Mouse (Mus musculus): Measurements from ENCODE around the gene Tdrd6.

The Tdrd6 gene

GRCm38 (mm10) chr17:43619156-43619555, 10.9 kb downstream of the Tdrd6 start:
- no peak for DNase-seq (ENCODE audit: low spot score in 2 of 2)

DNA sequence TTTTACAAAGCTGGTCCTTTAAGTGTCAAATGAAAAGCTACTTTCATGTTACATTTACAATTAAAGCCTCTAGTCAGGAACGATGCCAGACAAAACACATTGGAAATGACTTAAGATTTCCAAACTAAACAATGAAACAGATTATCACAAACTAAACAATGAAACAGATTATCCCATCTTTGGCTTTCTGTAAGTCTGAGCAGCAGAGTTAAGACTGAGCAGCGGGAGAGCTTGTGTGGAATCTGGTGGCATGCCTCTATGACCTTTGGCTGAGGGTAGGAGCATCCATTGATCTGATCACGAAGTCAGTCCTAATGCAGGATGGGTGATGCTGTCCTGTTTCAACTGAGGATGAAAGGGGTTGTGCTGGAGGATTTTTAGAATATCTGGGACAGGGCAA, 17.9 kb downstream of the Tdrd6 start:
- no peak for DNase-seq (ENCODE audit: low spot score in 2 of 2)

GRCm38 (mm10) chr17:43611586-43611985, 18.5 kb downstream of the Tdrd6 start:
- DNase-seq (ENCODE audit: low spot score in 2 of 2): peak in 1 of 2 experiments; percentile 23

GRCm38 (mm10) chr17:43606704-43607103, 23.4 kb downstream of the Tdrd6 start:
- peak; percentile 39 to 48 for DNase-seq (ENCODE audit: low spot score in 2 of 2)

GRCm38 (mm10) chr17:43598706-43599105, 31.4 kb downstream of the Tdrd6 start:
- no peak for DNase-seq (ENCODE audit: low spot score in 2 of 2)

DNA sequence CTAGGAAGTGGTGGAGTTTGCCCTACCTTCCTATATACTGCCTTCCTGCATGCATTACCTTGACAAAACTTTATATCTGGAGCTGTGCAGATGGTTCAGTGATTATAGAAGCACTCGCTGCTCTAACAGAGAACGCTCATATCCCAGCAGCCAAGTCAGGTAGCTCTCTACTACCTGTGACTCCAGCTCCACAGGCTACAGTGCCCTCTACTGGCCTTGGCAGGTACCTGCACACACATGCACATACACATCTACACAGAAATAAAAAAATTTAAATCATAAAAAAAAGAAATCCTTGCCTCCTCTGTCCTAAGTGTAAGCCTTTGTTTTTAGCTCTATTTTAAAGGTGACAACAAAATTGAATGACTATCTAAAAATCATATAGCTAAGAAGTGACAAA, 32.4 kb downstream of the Tdrd6 start:
- no peak for DNase-seq (ENCODE audit: low spot score in 2 of 2)

GRCm38 (mm10) chr17:43592296-43593291, 37.5 kb downstream of the Tdrd6 start:
- DNase-seq (ENCODE audit: low spot score in 2 of 2): no peak

DNA sequence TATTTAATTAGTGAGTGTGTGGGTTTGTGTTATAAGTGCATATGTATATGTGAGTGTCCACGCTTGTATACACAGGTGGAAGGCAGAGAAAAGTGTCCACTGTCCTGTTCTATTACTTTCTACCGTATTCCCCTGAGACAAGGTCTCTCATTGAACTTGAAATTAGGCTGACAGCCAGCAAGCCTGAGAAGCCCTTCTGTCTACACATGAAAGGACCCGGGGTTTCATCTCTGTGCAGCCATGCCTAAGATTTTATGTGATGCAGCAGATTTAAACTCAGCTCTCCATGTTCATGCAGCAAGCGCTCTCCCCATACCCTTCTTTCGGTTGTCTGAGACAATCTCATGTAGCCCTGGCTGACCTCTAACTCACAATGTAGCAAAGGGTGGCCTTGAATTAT, 39.6 kb downstream of the Tdrd6 start:
- DNase-seq (ENCODE audit: low spot score in 2 of 2): no peak

DNA sequence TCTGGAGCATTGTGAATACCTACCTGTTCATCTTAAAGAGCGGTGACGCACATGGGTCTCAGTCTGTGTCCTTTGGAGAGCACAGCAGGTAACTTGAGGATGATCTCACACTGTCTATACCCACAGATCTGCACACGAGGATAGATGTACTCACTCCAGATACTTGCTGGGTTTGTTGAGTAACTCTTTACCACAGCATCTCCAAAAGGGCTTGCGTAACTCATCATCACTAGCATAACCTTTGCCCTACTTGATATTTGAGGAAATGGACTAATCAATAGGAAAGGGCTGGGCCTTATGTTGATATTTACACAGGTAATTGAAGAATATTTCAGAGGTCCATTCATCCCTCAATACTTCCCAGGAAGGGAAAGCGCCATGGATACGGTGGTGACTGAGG, 40.3 kb downstream of the Tdrd6 start:
- no peak for DNase-seq (ENCODE audit: low spot score in 2 of 2)

DNA sequence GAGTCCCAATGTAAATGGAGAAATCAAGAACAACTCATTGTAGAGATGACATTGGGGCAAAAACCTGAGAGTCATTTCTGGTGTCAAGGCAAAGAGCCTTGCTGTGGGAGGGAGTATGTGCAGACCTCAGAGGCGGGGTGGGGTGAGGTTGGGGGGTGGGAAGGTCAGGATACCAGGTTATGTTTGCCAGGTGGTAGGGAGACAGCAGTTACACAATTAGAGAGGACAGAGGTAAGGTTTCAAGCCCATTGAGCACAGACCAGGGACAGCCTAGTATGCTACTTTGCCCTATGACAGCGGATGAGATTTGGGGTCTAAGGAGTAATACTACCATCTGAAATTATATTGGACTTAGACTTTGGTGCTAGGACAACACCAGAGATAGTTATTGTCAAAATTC, 42.8 kb downstream of the Tdrd6 start:
- no peak for DNase-seq (ENCODE audit: low spot score in 2 of 2)

- no peak for DNase-seq (ENCODE audit: low spot score in 2 of 2)
Measured at GRCm38 (mm10) chr17:43584771-43585170, 45.3 kb downstream of the Tdrd6 start.

DNA sequence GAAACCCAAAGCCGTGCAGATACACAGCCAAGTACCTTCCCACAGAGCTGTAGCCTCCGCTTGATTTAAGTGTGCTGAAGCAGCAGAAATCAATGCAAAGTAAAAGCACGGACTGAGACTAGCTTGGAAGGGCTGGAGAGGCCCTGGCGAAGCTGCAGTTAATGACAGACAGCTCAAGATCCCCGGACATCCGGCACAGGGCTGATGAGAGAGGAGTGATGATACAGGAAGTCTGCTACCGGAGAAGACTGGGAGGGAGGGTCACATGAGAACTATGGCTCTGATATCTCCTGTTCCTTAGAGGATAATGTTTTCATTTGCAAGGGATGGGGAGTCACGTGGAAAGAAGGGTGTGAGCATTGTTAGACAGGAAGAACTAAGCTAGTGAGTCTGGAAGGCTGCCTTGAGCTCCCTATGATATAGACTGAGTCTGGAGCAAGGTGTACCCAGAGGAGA, 49.1 kb downstream of the Tdrd6 start:
- peak; percentile 33 to 53 for DNase-seq (ENCODE audit: low spot score in 2 of 2)

DNA sequence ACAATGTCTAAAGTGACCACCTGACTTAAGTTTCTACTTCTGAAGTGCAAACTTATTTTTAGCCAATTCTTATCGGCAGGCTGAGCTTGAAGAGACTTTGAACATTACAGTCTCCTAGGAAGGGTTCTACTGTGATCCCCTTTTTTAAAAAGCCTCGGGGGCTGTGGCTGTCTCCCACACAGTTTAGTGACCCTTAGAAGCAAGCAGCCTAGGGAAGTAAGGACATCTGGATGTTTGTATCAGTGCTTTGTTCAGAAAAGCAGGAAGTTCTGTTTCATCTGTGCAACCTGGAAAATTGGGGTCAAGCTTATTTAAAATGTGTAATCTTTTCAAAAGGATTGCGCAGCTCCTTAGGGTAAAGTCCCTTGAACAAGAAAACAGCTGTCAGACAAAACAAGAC, 49.6 kb downstream of the Tdrd6 start:
- DNase-seq (ENCODE audit: low spot score in 2 of 2): peak in 1 of 2 experiments; percentile 17

- peak; percentile 17 to 42 for DNase-seq (ENCODE audit: low spot score in 2 of 2)
Measured at GRCm38 (mm10) chr17:43573624-43574073, 56.5 kb downstream of the Tdrd6 start.

DNA sequence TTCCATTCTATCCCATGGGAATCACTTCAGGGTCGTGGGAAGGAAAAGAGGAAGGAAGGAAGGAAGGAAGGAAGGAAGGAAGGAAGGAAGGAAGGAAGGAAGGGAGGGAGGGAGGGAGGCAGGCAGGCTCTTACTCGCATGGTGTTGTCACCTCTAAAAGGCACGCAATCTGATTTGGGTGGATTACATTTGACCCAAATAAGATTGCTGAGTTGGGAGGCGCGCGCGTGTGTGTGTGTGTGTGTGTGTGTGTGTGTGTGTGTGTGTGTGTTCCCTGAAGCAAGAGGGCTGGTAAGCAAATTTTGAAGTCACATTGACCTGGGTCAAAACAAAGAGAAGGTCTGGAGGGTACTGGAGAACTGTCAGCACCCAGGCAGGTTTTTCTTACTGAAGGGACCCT, 60.8 kb downstream of the Tdrd6 start:
- DNase-seq (ENCODE audit: low spot score in 2 of 2): no peak

GRCm38 (mm10) chr17:43567992-43568888, 61.9 kb downstream of the Tdrd6 start, which contains the start of gene Pla2g7:
Gene Pla2g7 (plus strand): TSS chr17:43568098.
- peak; percentile 21 to 24 for DNase-seq (ENCODE audit: low spot score in 2 of 2)

- no peak for DNase-seq (ENCODE audit: low spot score in 2 of 2)
Measured at GRCm38 (mm10) chr17:43567593-43567991, 62.5 kb downstream of the Tdrd6 start.

Data from heart, adult 9 months (tissue).